Mouse (Mus musculus): Measurements from ENCODE around the gene Vsig8. TPM values are rescaled to one million over a fixed set of nuclear protein-coding genes. Genes with fewer than 3 reads are reported as not detected.

The Vsig8 gene
- polyA plus RNA-seq, 1 experiment from 2014 or later = 0.08 TPM

DNA sequence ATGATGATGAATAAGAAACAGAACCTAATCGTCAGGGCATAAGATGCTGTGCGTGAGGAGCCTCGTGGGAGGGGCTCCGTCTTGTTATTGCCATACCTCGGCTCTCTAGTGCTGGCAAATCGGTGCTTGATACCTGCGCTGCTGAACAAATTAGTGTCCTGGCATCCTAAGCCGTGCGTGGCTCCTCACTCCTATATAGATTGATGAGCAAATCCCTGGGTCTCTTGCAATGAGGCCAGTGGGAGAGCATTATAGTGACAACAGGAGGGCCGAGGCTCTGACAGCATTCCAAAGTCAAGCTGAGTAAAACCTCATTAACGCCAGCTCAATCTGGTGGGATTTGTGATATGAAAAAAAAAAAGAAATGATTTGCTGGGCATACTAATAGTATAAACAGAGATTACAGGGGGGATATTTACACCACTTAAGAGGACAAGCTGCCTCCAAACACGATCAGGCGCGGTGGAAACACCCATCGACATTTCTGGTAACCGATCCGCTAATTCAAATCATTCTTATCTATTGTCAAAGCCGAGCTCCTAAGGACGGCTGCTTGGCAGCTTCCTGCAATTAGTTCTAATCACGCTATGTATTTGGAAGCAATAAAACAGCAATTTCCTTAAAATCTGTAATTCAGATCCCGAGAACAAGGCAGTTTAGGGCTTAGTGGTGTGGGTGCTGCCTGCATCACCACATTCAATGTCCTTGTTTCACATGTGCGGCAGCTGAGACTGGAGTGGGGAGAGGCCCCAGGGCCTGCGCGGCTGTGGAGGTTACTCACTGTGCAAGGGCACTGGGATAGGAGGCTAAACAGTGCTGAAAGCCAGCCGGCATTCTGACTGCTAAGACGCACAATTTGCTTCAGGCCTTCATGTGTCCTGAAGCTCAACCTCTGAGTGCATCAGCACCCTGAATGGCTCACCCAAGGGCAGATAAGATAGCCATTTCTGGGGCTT is 30.2 kb downstream of the Vsig8 start:
- H3K9me3 ChIP-seq (ENCODE audit: control insufficient read depth, low read length) = no peaks in the 10 kb centered on the region
- no peak overlapping the region for H3K4me2 ChIP-seq
- no peak overlapping the region for H3K4me3 ChIP-seq (ENCODE audit: low read depth, low read length)
- H3K4me1 ChIP-seq (ENCODE audit: control insufficient read depth, insufficient read depth, low read length) = peaks cover 3% of the 10 kb centered on the region; the same call in 1 of the 2 replicates
- H3K27me3 ChIP-seq (ENCODE audit: control insufficient read depth, insufficient read depth, low read length) = no peaks in the 10 kb centered on the region; the same call in 1 of the 2 replicates
- ATAC-seq (ENCODE audit: low FRiP score) = peak; percentile 65
- H3K27ac ChIP-seq (ENCODE audit: low read depth, low read length) = no peak overlapping the region
- H3K9ac ChIP-seq (ENCODE audit: low read length) = peak overlapping the region; percentile 11; the same call in 1 of the 2 replicates
- peak; percentile 90 for DNase-seq (ENCODE audit: low spot score, missing footprints)
- no peaks in the 10 kb centered on the region for H3K36me3 ChIP-seq (ENCODE audit: control insufficient read depth, insufficient read depth, low read length)
- 20% methylated on average over 26 of the region's 26 CpGs for WGBS

DNA sequence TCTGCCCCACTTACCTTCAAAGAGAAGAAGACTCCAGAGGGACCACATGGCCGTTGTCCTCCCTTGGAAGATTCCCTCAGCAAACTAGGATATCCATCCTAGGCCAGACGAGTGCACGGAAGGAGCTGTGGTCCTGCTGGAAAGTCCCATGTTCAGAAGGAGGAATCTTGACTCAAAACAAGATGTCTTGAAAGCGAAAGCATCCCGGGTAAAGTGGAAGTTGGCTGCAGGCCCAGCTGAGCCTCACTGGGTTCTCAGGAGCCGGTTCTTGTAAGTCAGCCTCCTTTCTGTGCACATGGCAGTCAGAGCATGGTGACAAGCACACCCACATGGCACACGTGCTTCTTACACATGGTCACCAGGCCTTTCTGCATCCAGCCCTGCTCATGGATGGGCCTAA is 34.6 kb downstream of the Vsig8 start, which contains the start of gene Slamf8:
Slamf8 (minus strand) TSS at position 184 of the 400 bp plus-strand sequence.
- no peak within 1 kb of the TSS for H3K9ac ChIP-seq (ENCODE audit: low read length)
- H3K4me1 ChIP-seq (ENCODE audit: control insufficient read depth, insufficient read depth, low read length) = peaks cover 3% of the 10 kb centered on the region; the same call in 1 of the 2 replicates
- H3K27ac ChIP-seq (ENCODE audit: low read depth, low read length) = no peak within 1 kb of the TSS
- 87% methylated on average over 7 of the region's 7 CpGs for WGBS
- H3K27me3 ChIP-seq (ENCODE audit: control insufficient read depth, insufficient read depth, low read length) = no peaks in the 10 kb centered on the region
- ATAC-seq (ENCODE audit: low FRiP score) (no peak), DNase-seq (ENCODE audit: low spot score, missing footprints) (no peak)
- H3K9me3 ChIP-seq (ENCODE audit: control insufficient read depth, low read length) = no peaks in the 10 kb centered on the region
- no peaks in the 10 kb centered on the region for H3K36me3 ChIP-seq (ENCODE audit: control insufficient read depth, insufficient read depth, low read length)
- H3K4me2 ChIP-seq = no peak within 1 kb of the TSS
- no peak within 1 kb of the TSS for H3K4me3 ChIP-seq (ENCODE audit: low read depth, low read length)

DNA sequence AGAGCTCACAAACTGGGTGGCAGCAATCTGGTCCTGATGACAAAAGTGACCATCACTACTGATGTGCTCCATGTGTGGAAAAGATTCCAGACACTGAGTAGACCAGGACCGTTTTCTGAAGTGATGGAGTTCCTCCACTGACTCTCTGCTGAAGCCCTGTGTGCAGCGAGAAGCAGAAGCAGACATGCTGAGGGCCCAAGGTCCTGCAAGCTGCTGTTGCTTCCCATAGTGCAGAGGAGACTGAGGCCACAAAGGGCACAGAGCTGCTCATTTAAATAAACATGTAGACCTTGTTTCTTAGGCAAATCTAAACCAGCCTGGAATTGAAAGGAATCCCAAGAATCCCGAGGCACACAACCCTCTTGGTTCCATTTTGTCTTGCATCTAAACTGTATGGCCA is 37.6 kb downstream of the Vsig8 start:
- WGBS = 71% methylated on average over 3 of the region's 3 CpGs

DNA sequence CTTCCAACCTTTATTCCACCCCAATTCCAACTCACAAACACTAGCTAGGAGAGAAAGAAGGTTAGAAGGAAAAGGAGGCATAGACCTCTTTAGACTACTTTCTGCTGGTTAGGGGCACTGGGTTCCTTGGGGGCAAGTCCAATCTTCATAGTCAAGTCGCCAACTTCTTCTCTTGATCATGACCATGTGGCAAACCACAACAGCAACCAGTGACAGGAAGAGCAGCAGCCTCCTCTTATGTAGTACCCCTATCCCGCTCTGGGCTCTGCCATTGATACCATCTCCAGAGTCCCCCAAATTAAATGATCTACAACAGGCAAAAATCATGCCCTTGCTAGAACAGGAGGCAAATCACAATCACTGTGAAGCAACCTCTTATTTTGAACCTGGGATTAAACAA is 38.2 kb downstream of the Vsig8 start:
- no peak for DNase-seq (ENCODE audit: low spot score, missing footprints)
- Histone ChIP-seq H3K4me1 (ENCODE audit: control insufficient read depth, insufficient read depth, low read length) (no peaks in the 10 kb centered on the region), H3K27me3 (ENCODE audit: control insufficient read depth, insufficient read depth, low read length) (no peaks in the 10 kb centered on the region), H3K27ac (ENCODE audit: low read depth, low read length) (no peak overlapping the region), H3K36me3 (ENCODE audit: control insufficient read depth, insufficient read depth, low read length) (no peaks in the 10 kb centered on the region), H3K4me2 (no peak overlapping the region), H3K9ac (ENCODE audit: low read length) (no peak overlapping the region), H3K9me3 (ENCODE audit: control insufficient read depth, low read length) (no peaks in the 10 kb centered on the region), H3K4me3 (ENCODE audit: low read depth, low read length) (no peak overlapping the region)
- no peak for ATAC-seq (ENCODE audit: low FRiP score)
- WGBS = 88% methylated on average over 2 of the region's 2 CpGs

More for the DNA sequence above, 37.6 kb downstream of the Vsig8 start:
- H3K36me3 ChIP-seq (ENCODE audit: control insufficient read depth, insufficient read depth, low read length) = no peaks in the 10 kb centered on the region
- H3K4me1 ChIP-seq (ENCODE audit: control insufficient read depth, insufficient read depth, low read length) = no peaks in the 10 kb centered on the region
- no peak overlapping the region for H3K4me3 ChIP-seq (ENCODE audit: low read depth, low read length)
- DNase-seq (ENCODE audit: low spot score, missing footprints) = no peak
- ATAC-seq (ENCODE audit: low FRiP score) = no peak
- H3K4me2 ChIP-seq = no peak overlapping the region
- no peak overlapping the region for H3K27ac ChIP-seq (ENCODE audit: low read depth, low read length)
- no peaks in the 10 kb centered on the region for H3K27me3 ChIP-seq (ENCODE audit: control insufficient read depth, insufficient read depth, low read length)
- no peaks in the 10 kb centered on the region for H3K9me3 ChIP-seq (ENCODE audit: control insufficient read depth, low read length)
- H3K9ac ChIP-seq (ENCODE audit: low read length) = no peak overlapping the region

DNA sequence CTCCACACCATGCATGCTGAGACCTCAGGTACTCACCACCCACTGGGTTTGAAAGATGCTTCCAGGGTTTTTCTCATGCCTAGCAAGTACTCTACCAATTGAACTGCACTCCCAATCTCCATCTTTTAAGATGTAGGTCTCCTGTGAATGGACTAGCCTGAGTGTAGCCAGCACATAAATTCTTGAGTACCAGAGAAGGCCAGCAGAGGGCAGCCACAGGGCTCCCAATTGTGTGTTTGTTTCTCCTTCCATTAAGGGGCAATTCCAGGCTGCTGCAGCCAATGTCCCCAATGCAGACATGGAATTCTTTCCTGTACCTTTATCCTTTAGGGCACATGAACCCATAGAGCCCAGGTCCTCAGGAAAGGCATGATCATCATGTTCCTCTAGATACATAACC is 38.8 kb downstream of the Vsig8 start:
- Histone ChIP-seq H3K9me3 (ENCODE audit: control insufficient read depth, low read length) (no peaks in the 10 kb centered on the region), H3K9ac (ENCODE audit: low read length) (no peak overlapping the region), H3K36me3 (ENCODE audit: control insufficient read depth, insufficient read depth, low read length) (no peaks in the 10 kb centered on the region), H3K27ac (ENCODE audit: low read depth, low read length) (no peak overlapping the region), H3K27me3 (ENCODE audit: control insufficient read depth, insufficient read depth, low read length) (no peaks in the 10 kb centered on the region), H3K4me2 (no peak overlapping the region), H3K4me1 (ENCODE audit: control insufficient read depth, insufficient read depth, low read length) (no peaks in the 10 kb centered on the region), H3K4me3 (ENCODE audit: low read depth, low read length) (no peak overlapping the region)
- peak; percentile 62 for ATAC-seq (ENCODE audit: low FRiP score)
- peak; percentile 93 for DNase-seq (ENCODE audit: low spot score, missing footprints)

DNA sequence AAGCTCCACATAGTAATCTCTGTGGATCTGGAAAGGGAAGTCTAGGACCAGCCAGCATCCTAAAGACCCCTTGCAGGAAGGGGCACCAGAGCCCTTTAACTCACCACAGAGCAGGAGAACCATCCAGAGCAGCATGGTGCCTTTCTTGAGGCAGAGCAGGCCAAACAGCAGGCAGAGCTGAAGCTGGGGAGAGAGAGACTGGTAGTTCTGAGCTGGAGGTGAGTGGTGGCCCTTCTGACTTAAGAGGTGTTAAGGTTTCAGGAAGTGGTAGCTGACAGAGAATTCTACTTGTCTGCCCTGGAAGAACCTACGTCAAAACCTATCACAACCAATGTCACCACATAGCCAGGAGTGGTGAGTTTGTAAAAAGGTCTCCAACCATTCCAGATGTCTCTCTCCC is 46.6 kb downstream of the Vsig8 start, which contains the start of gene Fcrl6:
Fcrl6 (minus strand) TSS at position 226 of the 400 bp plus-strand sequence.
- H3K4me1 ChIP-seq (ENCODE audit: control insufficient read depth, insufficient read depth, low read length) = no peaks in the 10 kb centered on the region
- H3K4me2 ChIP-seq = no peak within 1 kb of the TSS
- DNase-seq (ENCODE audit: low spot score, missing footprints) (no peak), ATAC-seq (ENCODE audit: low FRiP score) (no peak)
- no peaks in the 10 kb centered on the region for H3K27me3 ChIP-seq (ENCODE audit: control insufficient read depth, insufficient read depth, low read length)
- WGBS = 85% methylated on average over 1 of the region's 1 CpGs
- H3K36me3 ChIP-seq (ENCODE audit: control insufficient read depth, insufficient read depth, low read length) = no peaks in the 10 kb centered on the region
- H3K27ac ChIP-seq (ENCODE audit: low read depth, low read length) = no peak within 1 kb of the TSS
- H3K9me3 ChIP-seq (ENCODE audit: control insufficient read depth, low read length) = no peaks in the 10 kb centered on the region
- H3K4me3 ChIP-seq (ENCODE audit: low read depth, low read length) = no peak within 1 kb of the TSS
- no peak within 1 kb of the TSS for H3K9ac ChIP-seq (ENCODE audit: low read length)

DNA sequence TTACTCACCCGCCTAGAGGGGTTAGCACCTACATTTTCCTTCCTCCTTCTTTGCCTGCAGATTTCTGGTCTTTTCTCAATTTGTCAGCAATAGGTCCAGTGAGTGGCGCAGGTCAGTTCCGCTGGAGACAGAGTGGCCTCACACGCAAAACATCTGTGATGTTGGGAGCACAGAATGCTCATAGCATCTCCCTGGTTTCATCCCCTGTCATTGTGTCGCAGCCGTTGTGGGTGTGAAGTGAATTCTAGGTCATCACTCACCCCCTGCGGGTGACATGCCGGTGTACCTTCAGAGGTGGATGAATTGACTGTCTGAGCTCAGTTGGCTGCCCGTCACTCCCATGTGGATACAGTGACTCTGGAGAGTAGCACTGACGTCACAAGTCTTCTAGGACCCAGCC is 55.6 kb downstream of the Vsig8 start:
- Histone ChIP-seq H3K9me3 (ENCODE audit: control insufficient read depth, low read length) (no peaks in the 10 kb centered on the region), H3K9ac (ENCODE audit: low read length) (no peak overlapping the region), H3K4me2 (no peak overlapping the region), H3K36me3 (ENCODE audit: control insufficient read depth, insufficient read depth, low read length) (no peaks in the 10 kb centered on the region), H3K27me3 (ENCODE audit: control insufficient read depth, insufficient read depth, low read length) (no peaks in the 10 kb centered on the region), H3K27ac (ENCODE audit: low read depth, low read length) (no peak overlapping the region), H3K4me1 (ENCODE audit: control insufficient read depth, insufficient read depth, low read length) (no peaks in the 10 kb centered on the region; the same call in 1 of the 2 replicates), H3K4me3 (ENCODE audit: low read depth, low read length) (no peak overlapping the region)
- ATAC-seq (ENCODE audit: low FRiP score) (no peak), DNase-seq (ENCODE audit: low spot score, missing footprints) (peak; percentile 69)
- WGBS = 89% methylated on average over 10 of the region's 10 CpGs

DNA sequence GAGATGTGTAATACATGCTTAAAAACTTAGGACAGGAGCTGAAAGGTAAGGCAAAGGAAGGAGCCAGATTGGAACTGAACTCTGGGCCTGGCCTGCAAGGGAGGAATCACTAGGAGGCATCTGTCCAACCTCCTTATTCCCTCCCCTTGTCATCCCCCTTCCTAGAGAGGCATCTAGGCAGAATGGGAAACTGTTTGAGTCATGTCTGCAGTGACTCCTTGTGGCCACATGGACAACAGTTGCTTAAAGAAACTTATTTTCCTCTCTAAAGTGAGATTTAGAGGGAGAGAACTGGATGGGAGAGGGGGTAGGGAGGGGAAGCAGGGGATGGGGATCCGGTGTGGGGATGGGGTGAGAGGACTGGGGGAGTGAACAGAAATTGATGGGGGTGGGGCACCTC is 57.0 kb downstream of the Vsig8 start:
- DNase-seq (ENCODE audit: low spot score, missing footprints) = peak; percentile 49
- no peak overlapping the region for H3K4me2 ChIP-seq
- H3K27ac ChIP-seq (ENCODE audit: low read depth, low read length) = no peak overlapping the region
- no peak overlapping the region for H3K9ac ChIP-seq (ENCODE audit: low read length)
- H3K9me3 ChIP-seq (ENCODE audit: control insufficient read depth, low read length) = no peaks in the 10 kb centered on the region
- ATAC-seq (ENCODE audit: low FRiP score) = no peak
- no peak overlapping the region for H3K4me3 ChIP-seq (ENCODE audit: low read depth, low read length)
- no peaks in the 10 kb centered on the region for H3K27me3 ChIP-seq (ENCODE audit: control insufficient read depth, insufficient read depth, low read length)
- H3K36me3 ChIP-seq (ENCODE audit: control insufficient read depth, insufficient read depth, low read length) = no peaks in the 10 kb centered on the region
- WGBS = 31% methylated on average over 1 of the region's 1 CpGs
- H3K4me1 ChIP-seq (ENCODE audit: control insufficient read depth, insufficient read depth, low read length) = peaks cover 8% of the 10 kb centered on the region
